In genomic region chr7:134031787-134032186, GRCm38 (mm10) we compare ENCODE assay signal across 23 mouse cellular contexts.
DNase-seq lines count a peak whose midpoint lies in the region; ATAC-seq and TF ChIP-seq lines count a peak whose summit lies in the region.
"Had no signal": no experiment of that assay in that cellular context is flagged by ENCODE, and none has a peak within 500 bp of the region (broad histone marks: within the 10 kb centered on the region; RNA-seq: fewer than 3 reads in every experiment).

No protein-coding gene starts in this region.

- H3K4me3 ChIP-seq in kidney, embryonic 14.5 days (ENCODE audit: low read length), result no peak overlapping the region
- H3K4me3 ChIP-seq in lung, postnatal 0 days (ENCODE audit: low read depth, low read length), result no peak overlapping the region
- H3K4me3 ChIP-seq in embryonic facial prominence, embryonic 15.5 days (replicated peaks), result no peak overlapping the region
- H3K4me3 ChIP-seq: embryonic facial prominence, embryonic 12.5 days; forebrain, embryonic 10.5 days; gastrocnemius, adult 2 months; hindbrain, embryonic 12.5 days; megakaryocyte, embryonic 14.5 days had no signal

- no peak for DNase-seq in kidney, postnatal 10 days
- DNase-seq in lung, postnatal 0 days (ENCODE audit: low spot score), result peak; percentile 53
- DNase-seq in lung, adult 18-20 months, result no peak
- DNase-seq in spleen, adult 12 weeks (ENCODE audit: low spot score), result no peak
- no peak for DNase-seq in right cerebral cortex, postnatal 25 days
- DNase-seq: adrenal gland, adult 2 months; cerebellum, adult 2 months; gastrocnemius, adult 2 months; heart, postnatal 10 days; kidney, adult 9 months; layer of hippocampus, postnatal 36 days; midbrain, embryonic 14.5 days; right cerebral cortex, postnatal 4 days; thymus, postnatal 36 days had no signal

- H3K27me3 ChIP-seq in kidney, embryonic 14.5 days (ENCODE audit: control insufficient read depth, insufficient read depth, low read length), result no peaks in the 10 kb centered on the region
- no peaks in the 10 kb centered on the region for H3K27me3 ChIP-seq in lung, postnatal 0 days (replicated peaks; ENCODE audit: insufficient read depth, low read length)
- H3K27me3 ChIP-seq in embryonic facial prominence, embryonic 15.5 days, result no peaks in the 10 kb centered on the region
- H3K27me3 ChIP-seq: embryonic facial prominence, embryonic 12.5 days; hindbrain, embryonic 12.5 days; megakaryocyte, embryonic 14.5 days had no signal

- H3K4me1 ChIP-seq in kidney, embryonic 14.5 days (ENCODE audit: control insufficient read depth, insufficient read depth, low read length), result peaks cover 4% of the 10 kb centered on the region; the same call in 1 of the 2 replicates
- peaks cover 16% of the 10 kb centered on the region; the same call in 1 of the 2 replicates for H3K4me1 ChIP-seq in lung, postnatal 0 days (ENCODE audit: insufficient read depth, low read depth, low read length)
- H3K4me1 ChIP-seq in embryonic facial prominence, embryonic 15.5 days, result peaks cover 57% of the 10 kb centered on the region
- H3K4me1 ChIP-seq: megakaryocyte, embryonic 14.5 days had no signal

- no peak overlapping the region for H3K4me2 ChIP-seq in kidney, embryonic 14.5 days (replicated peaks; ENCODE audit: low read depth, low read length)
- no peak overlapping the region for H3K4me2 ChIP-seq in lung, postnatal 0 days (replicated peaks; ENCODE audit: low read depth, low read length)
- H3K4me2 ChIP-seq in embryonic facial prominence, embryonic 15.5 days (replicated peaks), result no peak overlapping the region
- H3K4me2 ChIP-seq: embryonic facial prominence, embryonic 12.5 days; heart, embryonic 11.5 days had no signal

- ATAC-seq in kidney, embryonic 14.5 days (ENCODE audit: low FRiP score, low TSS enrichment), result no peak
- ATAC-seq in lung, postnatal 0 days, result peak; percentile 32; the same call in 1 of the 2 replicates
- ATAC-seq in embryonic facial prominence, embryonic 15.5 days (ENCODE audit: insufficient number of reproducible peaks, low FRiP score, low TSS enrichment, low read depth), result no peak
- ATAC-seq in megakaryocyte, adult 5-6 weeks (ENCODE audit: poor library complexity, severe bottlenecking), result peak; percentile 23; the same call in 1 of the 2 replicates
- ATAC-seq: inflammation-experienced regulatory T-cells, adult 6 months had no signal

- no peak for TF ChIP-seq EP300 in lung, postnatal 0 days (IDR thresholded peaks at IDR 0.05)

- H3K27ac ChIP-seq in kidney, embryonic 14.5 days (ENCODE audit: low read depth, low read length), result peak overlapping the region; percentile 24; the same call in 1 of the 2 replicates
- no peak overlapping the region for H3K27ac ChIP-seq in lung, postnatal 0 days (ENCODE audit: low read length)
- H3K27ac ChIP-seq in embryonic facial prominence, embryonic 15.5 days (replicated peaks), result peak overlapping the region; percentile 88
- H3K27ac ChIP-seq: gastrocnemius, adult 2 months; hindbrain, embryonic 12.5 days had no signal

- TF ChIP-seq CTCF in lung, postnatal 0 days (IDR thresholded peaks at IDR 0.05), result no peak

- no peak overlapping the region for H3K9ac ChIP-seq in kidney, embryonic 14.5 days (ENCODE audit: low read depth, low read length)
- H3K9ac ChIP-seq in lung, postnatal 0 days (replicated peaks; ENCODE audit: low read depth), result no peak overlapping the region
- H3K9ac ChIP-seq in embryonic facial prominence, embryonic 15.5 days, result no peak overlapping the region
- H3K9ac ChIP-seq: embryonic facial prominence, embryonic 12.5 days; hindbrain, embryonic 12.5 days had no signal

- no peaks in the 10 kb centered on the region for H3K9me3 ChIP-seq in kidney, embryonic 14.5 days (ENCODE audit: control insufficient read depth, low read length)
- no peaks in the 10 kb centered on the region for H3K9me3 ChIP-seq in lung, postnatal 0 days (ENCODE audit: low read length)
- no peaks in the 10 kb centered on the region for H3K9me3 ChIP-seq in embryonic facial prominence, embryonic 15.5 days (replicated peaks)
- H3K9me3 ChIP-seq: embryonic facial prominence, embryonic 12.5 days; forebrain, embryonic 10.5 days; hindbrain, embryonic 12.5 days; megakaryocyte, embryonic 14.5 days had no signal

- WGBS in kidney, embryonic 14.5 days, result 90% methylated on average over 6 of the region's 6 CpGs
- WGBS in lung, postnatal 0 days, result 77% methylated on average over 6 of the region's 6 CpGs
- 83% methylated on average over 6 of the region's 6 CpGs for WGBS in embryonic facial prominence, embryonic 15.5 days

- no peaks in the 10 kb centered on the region for H3K36me3 ChIP-seq in kidney, embryonic 14.5 days (ENCODE audit: control insufficient read depth, insufficient read depth, low read length)
- no peaks in the 10 kb centered on the region for H3K36me3 ChIP-seq in lung, postnatal 0 days (ENCODE audit: insufficient read depth, low read length)
- no peaks in the 10 kb centered on the region for H3K36me3 ChIP-seq in embryonic facial prominence, embryonic 15.5 days
- H3K36me3 ChIP-seq: embryonic facial prominence, embryonic 12.5 days; forebrain, embryonic 10.5 days; hindbrain, embryonic 12.5 days had no signal

Comparison
In these comparisons a context has a peak if more than half of its experiments do, and no peak if none do; other contexts are left out.
1. ATAC-seq: peak in lung, postnatal 0 days (single experiment) and megakaryocyte, adult 5-6 weeks (single experiment); none in kidney, embryonic 14.5 days (single experiment) and embryonic facial prominence, embryonic 15.5 days (single experiment).